Mouse (Mus musculus): Measurements from ENCODE around the gene Fam184a.
"Not testable (repeated sequence)": the region's sequence is repeated elsewhere in the genome, so short reads cannot be mapped to it uniquely, and the experiment has no call there.

Gene Fam184a

GRCm38 (mm10) chr10:53691263-53691662, 59.7 kb downstream of the Fam184a start:
- no peak for DNase-seq (ENCODE audit: low spot score in 2 of 2)

GRCm38 (mm10) chr10:53688952-53689584, 61.9 kb downstream of the Fam184a start:
- no peak for DNase-seq (ENCODE audit: low spot score in 2 of 2)

DNA sequence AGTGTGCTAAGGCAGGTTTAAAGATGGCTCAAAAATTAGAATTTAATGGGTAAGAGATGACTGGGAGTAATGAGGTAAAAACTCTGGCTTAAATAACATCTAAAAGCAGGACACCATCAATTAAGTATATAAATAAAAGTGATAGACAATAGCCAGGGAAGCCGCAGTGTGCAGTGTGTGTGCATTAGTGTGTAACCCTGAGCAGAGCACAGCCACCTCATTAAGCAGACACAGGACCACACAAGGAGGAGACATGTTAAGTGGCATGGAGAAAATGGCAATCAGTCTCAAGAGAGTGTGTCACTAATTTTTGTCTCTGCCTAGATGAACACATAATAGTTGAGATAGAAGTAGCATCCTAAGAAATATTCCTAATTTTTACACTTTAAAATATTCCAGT, 62.4 kb downstream of the Fam184a start:
- no peak for DNase-seq (ENCODE audit: low spot score in 2 of 2)

DNA sequence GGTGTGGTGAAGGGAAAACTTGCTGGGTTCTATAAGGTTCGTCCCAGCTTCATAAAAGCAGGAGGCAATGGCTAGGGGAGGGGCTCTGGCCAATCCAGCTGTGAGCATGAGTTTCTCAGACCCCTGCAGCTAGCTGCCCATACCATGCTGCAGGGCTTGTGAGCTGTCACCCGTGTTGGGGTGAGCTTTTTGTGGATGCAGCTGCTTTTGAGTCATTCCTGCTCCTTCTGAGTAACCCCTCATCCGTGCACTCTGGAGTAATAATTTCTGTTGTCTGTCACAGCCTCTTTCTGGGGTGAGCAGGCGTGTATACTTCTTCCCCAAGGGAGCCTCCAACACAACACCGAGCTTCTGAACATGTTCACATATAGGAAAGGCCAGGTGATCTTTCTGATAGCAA, 63.0 kb downstream of the Fam184a start:
- DNase-seq (ENCODE audit: low spot score in 2 of 2), result no peak

- DNase-seq (ENCODE audit: low spot score in 2 of 2), result no peak
Observed at GRCm38 (mm10) chr10:53685806-53686205, 65.1 kb downstream of the Fam184a start.

GRCm38 (mm10) chr10:53683226-53683625, 67.7 kb downstream of the Fam184a start:
- no peak for DNase-seq (ENCODE audit: low spot score in 2 of 2)

GRCm38 (mm10) chr10:53679690-53680557, 71.0 kb downstream of the Fam184a start:
- no peak for DNase-seq (ENCODE audit: low spot score in 2 of 2)

GRCm38 (mm10) chr10:53661788-53662187, 89.1 kb downstream of the Fam184a start:
- no peak for DNase-seq (ENCODE audit: low spot score in 2 of 2)

DNA sequence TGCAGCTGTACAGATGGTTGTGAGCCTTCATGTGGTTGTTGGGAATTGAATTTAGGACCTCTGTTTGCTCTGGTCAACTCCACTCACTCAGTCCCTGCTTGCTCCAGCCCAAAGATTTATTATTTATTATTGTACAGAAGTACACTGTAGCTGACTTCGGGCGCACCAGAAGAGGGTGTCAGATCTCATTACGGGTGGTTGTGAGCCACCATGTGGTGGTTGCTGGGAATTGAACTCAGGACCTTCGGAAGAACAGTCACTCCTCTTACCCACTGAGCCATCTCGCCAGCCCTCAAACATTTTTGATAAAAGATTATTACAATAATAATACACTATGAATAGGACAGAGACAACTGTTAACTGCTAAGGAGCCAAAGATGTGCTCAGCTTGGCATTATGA, 96.7 kb downstream of the Fam184a start:
- DNase-seq (ENCODE audit: low spot score in 2 of 2), result not testable (repeated sequence)

GRCm38 (mm10) chr10:53650683-53651082, 100.2 kb downstream of the Fam184a start:
- no peak for DNase-seq (ENCODE audit: low spot score in 2 of 2)

- no peak for DNase-seq (ENCODE audit: low spot score in 2 of 2)
Observed at GRCm38 (mm10) chr10:53641507-53641906, 109.4 kb downstream of the Fam184a start.

- no peak for DNase-seq (ENCODE audit: low spot score in 2 of 2)
Observed at GRCm38 (mm10) chr10:53635246-53635971, 115.5 kb downstream of the Fam184a start.

DNA sequence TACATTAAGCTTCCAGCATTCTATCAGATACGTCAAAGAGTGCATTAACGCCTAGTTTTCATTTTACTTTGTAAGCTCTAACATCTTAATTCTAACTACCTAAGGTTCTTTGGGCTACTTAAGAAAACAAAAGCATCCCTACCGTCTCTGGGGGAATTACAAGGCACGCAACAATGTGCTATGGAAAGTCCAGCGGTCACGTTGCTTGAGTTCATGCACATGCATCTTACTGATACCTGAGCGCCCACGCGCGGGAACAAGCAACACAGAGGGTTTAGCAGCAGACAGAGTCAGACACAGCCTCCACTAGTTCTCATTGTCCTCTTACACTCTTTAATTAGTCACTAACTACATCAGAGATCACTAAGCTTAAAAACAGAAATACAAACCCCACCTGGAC, 116.8 kb downstream of the Fam184a start:
- DNase-seq (ENCODE audit: low spot score in 2 of 2), result no peak

GRCm38 (mm10) chr10:53630339-53630738, 120.6 kb downstream of the Fam184a start, which contains the start of gene Mcm9:
TSS of gene Mcm9 (minus strand) at chr10:53630439.
- not testable (repeated sequence) for DNase-seq (ENCODE audit: low spot score in 2 of 2)

DNA sequence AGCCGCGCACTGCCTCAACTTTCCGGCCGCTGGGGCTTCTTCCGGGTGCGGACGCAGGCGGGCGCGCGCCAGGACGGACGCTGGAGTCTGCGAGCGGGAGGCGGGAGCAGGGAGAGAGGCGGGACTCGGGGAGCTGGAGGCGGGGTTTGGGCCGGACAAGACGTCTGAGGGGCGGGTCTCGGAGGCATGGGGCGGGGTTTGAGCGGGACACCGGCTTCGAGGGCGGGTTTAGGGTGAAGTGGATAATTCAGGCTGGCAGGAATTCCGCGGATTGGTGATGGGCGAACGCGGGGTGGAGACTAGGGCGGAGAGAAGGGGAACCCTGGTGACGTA, 121.0 kb downstream of the Fam184a start:
- DNase-seq (ENCODE audit: low spot score in 2 of 2), result peak; percentile 94 to 97

GRCm38 (mm10) chr10:53629247-53629917, 121.5 kb downstream of the Fam184a start:
- DNase-seq (ENCODE audit: low spot score in 2 of 2), result peak; percentile 85 to 89

- no peak for DNase-seq (ENCODE audit: low spot score in 2 of 2)
Observed at GRCm38 (mm10) chr10:53615850-53616616, 134.9 kb downstream of the Fam184a start.

DNA sequence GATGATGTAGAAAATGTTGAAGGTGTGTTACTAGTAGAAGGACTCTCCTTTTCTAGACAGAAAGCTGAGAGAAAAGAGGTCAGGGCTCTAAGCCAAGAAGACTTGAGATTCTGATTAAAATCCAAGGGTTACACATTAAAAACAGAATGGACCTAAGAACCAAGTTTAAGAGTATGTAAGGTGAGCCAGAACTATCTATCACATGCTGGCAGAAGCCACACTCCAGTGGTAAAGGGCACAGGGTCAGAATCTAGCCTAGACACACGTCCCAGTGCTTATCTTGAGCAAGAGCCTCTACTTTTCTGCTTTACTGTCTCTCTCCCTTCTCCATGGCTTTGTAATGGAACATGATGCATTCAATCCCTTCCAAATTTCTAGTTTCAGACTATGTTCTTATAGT, 137.0 kb downstream of the Fam184a start:
- DNase-seq (ENCODE audit: low spot score in 2 of 2), result no peak

DNA sequence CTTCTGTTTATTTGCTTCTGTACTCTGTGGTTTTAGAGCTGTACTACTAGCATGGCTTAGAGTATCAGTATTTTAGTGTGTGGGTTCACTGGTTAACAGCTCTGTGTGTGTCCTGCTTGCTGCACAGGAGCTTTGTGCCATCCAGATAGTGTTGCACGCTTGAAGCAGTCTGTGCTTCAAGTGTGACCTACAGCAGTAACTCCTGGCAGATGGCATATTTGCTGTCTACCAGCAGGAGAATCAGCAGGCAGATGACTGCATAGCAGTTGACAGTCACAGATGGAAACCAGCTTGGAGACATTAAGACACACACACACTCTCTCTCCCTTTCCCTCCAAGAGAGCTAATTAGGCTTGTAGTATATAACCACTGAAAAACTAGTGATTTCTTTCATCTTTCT, 138.8 kb downstream of the Fam184a start:
- DNase-seq (ENCODE audit: low spot score in 2 of 2), result no peak

- DNase-seq (ENCODE audit: low spot score in 2 of 2), result no peak
Observed at GRCm38 (mm10) chr10:53608274-53608673, 142.6 kb downstream of the Fam184a start.

DNA sequence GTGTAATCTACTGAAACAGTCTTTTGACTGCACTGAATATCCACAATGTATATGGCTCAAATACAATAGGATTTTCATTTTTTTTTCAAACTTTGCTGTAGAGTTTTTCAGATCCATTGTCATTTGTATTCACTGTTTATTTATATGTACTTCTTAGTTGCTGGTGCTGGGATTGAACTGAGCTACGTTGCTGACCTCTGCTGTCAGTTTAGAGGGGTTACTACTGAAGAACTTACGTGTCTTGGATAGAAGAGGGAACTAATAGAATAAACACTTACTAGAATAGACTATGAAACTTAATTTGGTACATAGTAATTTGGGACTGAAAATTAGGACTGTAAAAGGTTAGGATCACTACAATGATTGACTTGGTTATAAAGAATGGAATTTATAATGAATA, 145.6 kb downstream of the Fam184a start:
- DNase-seq (ENCODE audit: low spot score in 2 of 2), result no peak
